Mouse (Mus musculus) lung, postnatal 0 days (tissue): ENCODE data around the gene 4930402F06Rik.

Source experiments
- CTCF ChIP-seq: IDR thresholded peaks from 2 replicates; pipeline ENCODE4 v1.5.1; 2016; ENCODE audit warnings: antibody characterized with exemption, mild to moderate bottlenecking
- EP300 ChIP-seq: IDR thresholded peaks from 2 replicates; pipeline ENCODE4 v1.6.1; 2016; ENCODE audit warnings: antibody characterized with exemption, mild to moderate bottlenecking, control low read depth

- TF ChIP-seq CTCF (no peak), EP300 (no peak)
Observed at GRCm38 (mm10) chr2:35331205-35331604, 65.8 kb downstream of the 4930402F06Rik start.
